Mouse (Mus musculus): ENCODE data around the gene Lrwd1. TPM values are rescaled to one million over a fixed set of nuclear protein-coding genes. Genes with fewer than 3 reads are reported as not detected.

Gene Lrwd1
- polyA plus RNA-seq, 1 experiment from 2014 or later = 48.1 TPM

GRCm38 (mm10) chr5:136077001-136077550 lies 58.8 kb downstream of the Lrwd1 start:
- no peaks in the 10 kb centered on the region for H3K4me1 ChIP-seq (replicated peaks; ENCODE audit: control insufficient read depth, insufficient read depth, low read length)
- H3K4me3 ChIP-seq (ENCODE audit: low read depth, low read length) = no peak overlapping the region
- H3K9me3 ChIP-seq (ENCODE audit: control insufficient read depth, low read length) = no peaks in the 10 kb centered on the region
- DNase-seq (ENCODE audit: low spot score) (no peak), ATAC-seq (replicated peaks; ENCODE audit: low FRiP score) (no peak)
- WGBS = 87% methylated on average over 9 of the region's 9 CpGs
- no peaks in the 10 kb centered on the region for H3K36me3 ChIP-seq (ENCODE audit: control insufficient read depth, insufficient read depth, low read length)
- H3K4me2 ChIP-seq (ENCODE audit: low read depth, low read length, severe bottlenecking) = no peak overlapping the region
- no peak overlapping the region for H3K27ac ChIP-seq (ENCODE audit: low read depth, low read length)
- no peaks in the 10 kb centered on the region for H3K27me3 ChIP-seq (ENCODE audit: control insufficient read depth, insufficient read depth, low read length)
- no peak overlapping the region for H3K9ac ChIP-seq (ENCODE audit: low read length)

GRCm38 (mm10) chr5:136076284-136076683 lies 59.6 kb downstream of the Lrwd1 start:
- ATAC-seq (replicated peaks; ENCODE audit: low FRiP score) (no peak), DNase-seq (ENCODE audit: low spot score) (no peak)
- WGBS = 58% methylated on average over 7 of the region's 7 CpGs
- H3K27ac ChIP-seq (ENCODE audit: low read depth, low read length) = no peak overlapping the region
- no peaks in the 10 kb centered on the region for H3K9me3 ChIP-seq (ENCODE audit: control insufficient read depth, low read length)
- H3K9ac ChIP-seq (ENCODE audit: low read length) = no peak overlapping the region
- no peaks in the 10 kb centered on the region for H3K36me3 ChIP-seq (ENCODE audit: control insufficient read depth, insufficient read depth, low read length)
- no peaks in the 10 kb centered on the region for H3K27me3 ChIP-seq (ENCODE audit: control insufficient read depth, insufficient read depth, low read length)
- no peak overlapping the region for H3K4me3 ChIP-seq (ENCODE audit: low read depth, low read length)
- H3K4me2 ChIP-seq (ENCODE audit: low read depth, low read length, severe bottlenecking) = no peak overlapping the region
- no peaks in the 10 kb centered on the region for H3K4me1 ChIP-seq (replicated peaks; ENCODE audit: control insufficient read depth, insufficient read depth, low read length)

GRCm38 (mm10) chr5:136075076-136075475 lies 60.8 kb downstream of the Lrwd1 start:
- Histone ChIP-seq H3K9ac (ENCODE audit: low read length) (no peak overlapping the region), H3K9me3 (ENCODE audit: control insufficient read depth, low read length) (no peaks in the 10 kb centered on the region), H3K27ac (ENCODE audit: low read depth, low read length) (no peak overlapping the region), H3K4me3 (ENCODE audit: low read depth, low read length) (no peak overlapping the region), H3K4me2 (ENCODE audit: low read depth, low read length, severe bottlenecking) (no peak overlapping the region), H3K4me1 (replicated peaks; ENCODE audit: control insufficient read depth, insufficient read depth, low read length) (no peaks in the 10 kb centered on the region), H3K36me3 (ENCODE audit: control insufficient read depth, insufficient read depth, low read length) (no peaks in the 10 kb centered on the region), H3K27me3 (ENCODE audit: control insufficient read depth, insufficient read depth, low read length) (no peaks in the 10 kb centered on the region)
- no peak for DNase-seq (ENCODE audit: low spot score)
- no peak for ATAC-seq (replicated peaks; ENCODE audit: low FRiP score)
- 91% methylated on average over 5 of the region's 5 CpGs for WGBS

- H3K4me2 ChIP-seq (ENCODE audit: low read depth, low read length, severe bottlenecking) = no peak overlapping the region
- ATAC-seq (replicated peaks; ENCODE audit: low FRiP score) (no peak), DNase-seq (ENCODE audit: low spot score) (no peak)
- no peak overlapping the region for H3K9ac ChIP-seq (ENCODE audit: low read length)
- H3K36me3 ChIP-seq (ENCODE audit: control insufficient read depth, insufficient read depth, low read length) = no peaks in the 10 kb centered on the region
- H3K4me1 ChIP-seq (replicated peaks; ENCODE audit: control insufficient read depth, insufficient read depth, low read length) = no peaks in the 10 kb centered on the region
- no peaks in the 10 kb centered on the region for H3K9me3 ChIP-seq (ENCODE audit: control insufficient read depth, low read length)
- no peaks in the 10 kb centered on the region for H3K27me3 ChIP-seq (ENCODE audit: control insufficient read depth, insufficient read depth, low read length)
- H3K27ac ChIP-seq (ENCODE audit: low read depth, low read length) = no peak overlapping the region
- no peak overlapping the region for H3K4me3 ChIP-seq (ENCODE audit: low read depth, low read length)
- WGBS = 78% methylated on average over 11 of the region's 11 CpGs
Measured at GRCm38 (mm10) chr5:136073526-136073925, 62.3 kb downstream of the Lrwd1 start.

GRCm38 (mm10) chr5:136073051-136073450 lies 62.8 kb downstream of the Lrwd1 start:
- no peak for ATAC-seq (replicated peaks; ENCODE audit: low FRiP score)
- Histone ChIP-seq H3K36me3 (ENCODE audit: control insufficient read depth, insufficient read depth, low read length) (no peaks in the 10 kb centered on the region), H3K9ac (ENCODE audit: low read length) (no peak overlapping the region), H3K4me1 (replicated peaks; ENCODE audit: control insufficient read depth, insufficient read depth, low read length) (no peaks in the 10 kb centered on the region), H3K4me3 (ENCODE audit: low read depth, low read length) (no peak overlapping the region), H3K27ac (ENCODE audit: low read depth, low read length) (no peak overlapping the region), H3K4me2 (ENCODE audit: low read depth, low read length, severe bottlenecking) (no peak overlapping the region), H3K9me3 (ENCODE audit: control insufficient read depth, low read length) (no peaks in the 10 kb centered on the region), H3K27me3 (ENCODE audit: control insufficient read depth, insufficient read depth, low read length) (no peaks in the 10 kb centered on the region)
- WGBS = 65% methylated on average over 6 of the region's 6 CpGs
- no peak for DNase-seq (ENCODE audit: low spot score)

Small RNAs within 50 kb of the gene (microRNA-seq; reads per million reads assigned to microRNA genes)
- not detected for gene Mir7035 (ENCODE audit: insufficient number of aligned reads)

Other genes with a start within 250 kb of the Lrwd1 start
- 11.4 and 11.8 TPM in 2 replicates for gene Hspb1, start 248.2 kb downstream of the Lrwd1 start, polyA plus RNA-seq (2014; fragmentation: Nextera tagmentation; extraction: Ambion mirVana)
- gene Ywhag, start 201.5 kb downstream of the Lrwd1 start, polyA plus RNA-seq (2014; fragmentation: Nextera tagmentation; extraction: Ambion mirVana) = 147 and 161 TPM in 2 replicates
- 1.2 and 1.5 TPM in 2 replicates for gene Ssc4d, start 161.5 kb downstream of the Lrwd1 start, polyA plus RNA-seq (2014; fragmentation: Nextera tagmentation; extraction: Ambion mirVana)
- not detected in 2 replicates for gene Zp3, start 156.0 kb downstream of the Lrwd1 start, polyA plus RNA-seq (2014; fragmentation: Nextera tagmentation; extraction: Ambion mirVana)
- 35.4 and 37.0 TPM in 2 replicates for gene Dtx2, start 141.3 kb downstream of the Lrwd1 start, polyA plus RNA-seq (2014; fragmentation: Nextera tagmentation; extraction: Ambion mirVana)
- gene Upk3b, start 97.6 kb downstream of the Lrwd1 start, polyA plus RNA-seq (2014; fragmentation: Nextera tagmentation; extraction: Ambion mirVana) = not detected in 2 replicates
- 0.77 and 0.80 TPM in 2 replicates for gene Upk3bl, start 81.6 kb downstream of the Lrwd1 start, polyA plus RNA-seq (2014; fragmentation: Nextera tagmentation; extraction: Ambion mirVana)
- gene Rasa4, start 52.2 kb downstream of the Lrwd1 start, polyA plus RNA-seq (2014; fragmentation: Nextera tagmentation; extraction: Ambion mirVana) = 4.3 and 7.2 TPM in 2 replicates
- gene Polr2j, start 19.4 kb downstream of the Lrwd1 start, polyA plus RNA-seq (2014; fragmentation: Nextera tagmentation; extraction: Ambion mirVana) = 253 and 261 TPM in 2 replicates
- gene Alkbh4, start 72 bp upstream of the Lrwd1 start, polyA plus RNA-seq (2014; fragmentation: Nextera tagmentation; extraction: Ambion mirVana) = 23.2 and 24.5 TPM in 2 replicates
- 8.4 and 9.3 TPM in 2 replicates for gene Orai2, start 34.6 kb upstream of the Lrwd1 start, polyA plus RNA-seq (2014; fragmentation: Nextera tagmentation; extraction: Ambion mirVana)
- gene Prkrip1, start 62.9 kb upstream of the Lrwd1 start, polyA plus RNA-seq (2014; fragmentation: Nextera tagmentation; extraction: Ambion mirVana) = 66.8 and 81.3 TPM in 2 replicates
- gene Sh2b2, start 110.5 kb upstream of the Lrwd1 start, polyA plus RNA-seq (2014; fragmentation: Nextera tagmentation; extraction: Ambion mirVana) = 17.1 TPM in 2 replicates

Data from forebrain, embryonic 11.5 days (tissue).